Mouse (Mus musculus) left cerebral cortex, adult 2 months (tissue): ENCODE data around the gene Erbb3. TPM values are rescaled to one million over a fixed set of nuclear protein-coding genes. Genes with fewer than 3 reads are reported as not detected.
"Not testable (repeated sequence)": the region's sequence is repeated elsewhere in the genome, so short reads cannot be mapped to it uniquely, and the experiment has no call there.

Experiments
- DNase-seq, 2 experiments: peaks; one replicate each; pipeline ENCODE4 v3.0.0; 2021 to 2022; ENCODE audit warnings: low spot score in 2 of 2, mixed read lengths in 1 of 2; ENCODE audit errors: extremely low spot score in 1 of 2
- H3K27ac ChIP-seq: fragments of 200-600 bp; 2 replicates; pipeline ENCODE4 v1.8.1; 2022
- H3K4me3 ChIP-seq: fragments of 200-600 bp; 2 replicates; pipeline ENCODE4 v1.8.1; 2022
- CTCF ChIP-seq: fragments of 200-600 bp; IDR thresholded peaks from 2 replicates; pipeline ENCODE4 v1.8.1; 2022; ENCODE audit warnings: antibody characterized with exemption, mild to moderate bottlenecking, moderate library complexity
- intact Hi-C: fragments of 180-260 bp; cut with DNase I; formaldehyde crosslinking; loops from one replicate; pipeline ENCODE4 v1.15.1; 2025
- total RNA-seq, 2 experiments: library from RNA; stranded (reverse); gene quantifications; 2 replicates each; pipeline ENCODE4 v1.2.3; 2021

Gene Erbb3
- total RNA-seq, 2 experiments from 2014 or later: 5.0 to 5.4 TPM

DNA sequence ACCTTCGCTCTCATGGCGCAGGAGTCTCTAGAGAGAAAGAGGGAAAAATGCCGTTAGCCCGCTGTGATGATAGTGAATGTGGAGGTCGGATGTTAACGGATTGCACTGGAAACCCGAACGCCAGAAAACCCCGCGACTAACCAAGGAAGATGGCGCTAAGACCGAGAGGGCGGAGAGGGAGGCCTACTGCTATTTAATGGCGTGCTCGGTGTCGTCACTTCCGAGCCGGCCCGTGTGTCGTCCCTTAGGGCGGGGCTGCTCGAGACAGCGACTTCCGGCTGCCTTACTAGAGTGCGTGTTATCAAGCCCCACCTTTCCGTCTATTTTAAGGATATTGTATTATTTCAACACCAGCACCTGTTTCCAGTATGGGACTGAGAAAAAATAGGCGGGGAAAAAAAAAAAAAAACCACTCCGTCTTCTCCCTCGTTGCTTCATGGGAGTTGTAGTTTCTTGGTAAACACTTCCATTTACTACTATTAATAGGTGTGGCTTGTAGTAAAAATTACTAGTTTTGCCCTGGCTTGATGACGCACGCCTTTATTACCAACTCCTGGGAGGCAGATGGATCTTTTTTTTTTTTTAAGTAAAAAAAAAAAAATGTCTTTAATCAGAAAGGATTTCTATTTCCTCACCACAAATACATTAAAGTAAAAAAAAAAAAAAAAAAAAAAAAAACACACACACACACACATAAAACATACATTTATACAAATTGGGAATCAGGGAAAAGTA is 40.3 kb downstream of the Erbb3 start, which contains the start of gene Rpl41:
Rpl41 (minus strand) TSS at position 359 of the 735 bp plus-strand sequence.
- TF ChIP-seq CTCF: no peak
- intact Hi-C loops: loop anchor here (1.0 kb wide), 1 partner anchor 77 kb away; the partner anchor contains the start of gene Rps26
- Histone ChIP-seq H3K27ac (peak within 1 kb of the TSS; percentile 97), H3K4me3 (peak within 1 kb of the TSS; percentile 73)
- peak; percentile 89 to 91 for DNase-seq

DNA sequence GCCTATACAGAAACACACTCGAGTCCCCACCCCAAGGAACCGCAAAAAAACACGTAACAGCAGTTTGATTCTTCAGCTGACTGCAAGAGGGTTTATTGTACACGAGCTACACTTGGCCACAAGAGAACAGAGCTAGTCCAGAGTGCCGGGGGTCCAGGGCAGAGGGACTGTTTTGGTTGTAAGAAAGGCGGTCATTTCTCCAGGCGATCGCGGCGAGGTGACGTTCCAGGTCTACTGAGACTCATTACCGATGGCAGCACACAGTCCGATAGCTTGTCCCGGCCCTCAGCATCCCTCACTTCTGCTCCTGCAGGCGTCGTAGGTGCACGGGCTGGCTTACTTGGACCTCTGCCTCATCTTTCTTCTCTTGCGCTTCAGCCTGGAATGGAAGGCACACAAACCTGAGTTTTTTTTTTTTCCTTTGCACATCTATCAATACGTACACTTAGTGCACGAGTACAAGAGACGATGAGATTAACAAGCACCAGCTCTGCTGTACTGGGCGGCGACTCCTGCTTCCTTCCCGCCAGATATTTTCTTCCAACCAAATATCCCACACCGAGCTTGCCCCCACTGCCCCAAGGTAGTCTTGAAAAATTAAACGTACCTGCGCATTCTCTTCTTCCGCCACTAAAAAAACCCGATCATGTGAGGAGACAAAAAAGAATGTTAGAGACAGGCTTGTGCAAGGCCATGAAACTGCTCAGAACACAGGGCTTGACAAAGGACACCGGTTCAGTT is 41.2 kb downstream of the Erbb3 start:
- H3K4me3 ChIP-seq: peak overlapping the region; percentile 73
- DNase-seq: peak in 1 of 2 experiments; percentile 23
- intact Hi-C loops: not testable (repeated sequence)
- H3K27ac ChIP-seq: peak overlapping the region; percentile 97

DNA sequence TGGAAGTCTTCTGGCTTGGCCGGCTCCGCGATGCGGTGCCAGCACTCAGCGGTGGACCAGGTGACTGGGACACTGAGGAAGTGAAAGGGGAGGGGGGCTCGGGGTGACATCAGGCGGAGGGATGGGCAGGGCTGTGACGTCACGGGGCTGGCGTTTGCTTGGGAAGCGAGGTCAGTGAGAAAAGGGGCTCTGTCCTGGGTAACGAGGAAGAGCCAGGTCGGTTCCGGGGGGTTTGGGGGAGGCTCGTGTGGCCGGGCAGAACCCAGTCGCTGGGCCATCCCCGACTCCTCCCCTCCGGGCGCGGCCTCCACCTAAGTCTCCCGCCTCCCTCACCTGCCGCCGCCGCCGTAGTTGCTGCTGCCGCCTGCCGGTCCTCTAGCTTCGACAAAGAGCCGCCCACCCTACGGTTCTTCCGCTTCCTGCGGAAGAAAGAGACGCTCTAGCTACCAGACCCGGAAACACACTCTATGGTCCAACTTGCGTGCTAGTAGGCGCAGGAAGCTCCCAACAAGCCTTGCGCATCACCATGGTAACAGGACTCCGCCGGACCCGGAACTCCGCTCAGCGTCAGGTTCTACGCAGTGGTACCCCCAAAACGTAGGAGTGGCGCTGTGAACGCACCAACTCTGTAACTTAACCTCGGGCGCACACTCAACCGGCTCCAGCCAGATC is 42.0 kb downstream of the Erbb3 start, which contains the start of gene Zc3h10:
Zc3h10 (minus strand) TSS at position 414 of the 672 bp plus-strand sequence.
- intact Hi-C loops: loop anchor here (2.0 kb wide), 1 partner anchor 55 kb away; no protein-coding TSS in a partner anchor
- H3K4me3 ChIP-seq: peak within 1 kb of the TSS; percentile 73
- peak within 1 kb of the TSS; percentile 97 for H3K27ac ChIP-seq
- peak; percentile 93 to 95 for DNase-seq
- TF ChIP-seq CTCF: peak; percentile 50

DNA sequence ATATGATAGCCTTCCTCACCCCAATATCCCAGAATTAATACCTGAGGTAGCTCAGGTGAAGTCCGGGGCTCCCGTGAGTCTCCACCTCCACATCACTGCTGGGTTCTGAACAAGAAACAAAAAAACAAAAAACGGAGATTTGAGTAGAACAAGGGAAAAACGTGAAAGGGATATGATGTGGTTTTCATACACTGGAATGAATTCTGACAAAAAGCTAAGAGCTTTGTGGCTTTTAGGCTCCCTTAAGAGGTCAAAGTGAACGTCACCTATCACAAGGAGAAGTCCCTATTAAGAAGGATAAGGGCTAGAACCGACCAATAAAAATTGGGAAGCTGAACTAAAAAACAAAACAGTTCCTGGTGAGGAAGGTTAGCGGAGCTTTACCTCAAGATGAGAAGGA is 42.7 kb downstream of the Erbb3 start:
- no peak for TF ChIP-seq CTCF
- H3K27ac ChIP-seq: peak overlapping the region; percentile 97
- H3K4me3 ChIP-seq: peak overlapping the region; percentile 73
- intact Hi-C loops: loop anchor here (2.0 kb wide), 1 partner anchor 54 kb away; no protein-coding TSS in a partner anchor
- DNase-seq: no peak

DNA sequence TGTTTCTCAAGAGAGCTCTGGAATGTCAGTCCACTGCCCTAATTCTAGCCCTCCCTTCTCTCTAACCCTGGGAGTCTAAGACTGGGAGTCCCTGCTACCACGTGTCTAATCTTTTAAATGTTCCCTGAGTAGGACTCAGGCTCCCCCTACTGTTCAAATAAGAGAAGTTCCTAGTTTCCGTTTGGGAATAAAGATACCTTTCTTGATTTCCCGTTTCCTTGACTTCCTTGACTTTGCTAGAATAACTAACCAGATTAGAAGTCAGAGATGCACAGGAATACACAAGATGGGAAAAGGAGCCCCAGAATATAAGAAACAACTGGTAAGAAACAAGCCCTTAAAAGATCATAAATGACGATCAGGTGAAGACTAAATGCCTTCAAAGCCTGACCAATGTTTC is 43.1 kb downstream of the Erbb3 start:
- Histone ChIP-seq H3K27ac (peak overlapping the region; percentile 97), H3K4me3 (peak overlapping the region; percentile 73)
- intact Hi-C loops: loop anchor here (2.0 kb wide), 1 partner anchor 54 kb away; no protein-coding TSS in a partner anchor
- TF ChIP-seq CTCF: peak; percentile 81
- DNase-seq: no peak

DNA sequence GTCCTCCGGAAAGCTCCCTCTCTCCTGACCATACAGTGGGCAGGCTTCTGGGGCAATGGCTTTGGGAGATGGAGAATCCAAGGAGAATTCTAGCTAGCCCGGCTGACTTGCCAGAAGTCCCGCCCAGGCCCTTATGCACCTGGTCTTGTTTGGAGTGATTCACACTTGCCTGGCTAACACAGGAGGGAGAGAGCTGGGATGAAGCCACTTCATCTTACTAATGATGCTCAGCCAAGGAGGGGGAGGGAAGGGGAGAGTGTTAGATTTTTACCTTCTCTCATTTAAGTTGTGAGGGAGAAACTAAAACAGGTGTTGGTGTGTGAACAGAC is 43.9 kb downstream of the Erbb3 start:
- H3K27ac ChIP-seq: no peak overlapping the region
- intact Hi-C loops: no loop called here
- no peak for DNase-seq
- no peak overlapping the region for H3K4me3 ChIP-seq
- no peak for TF ChIP-seq CTCF

DNA sequence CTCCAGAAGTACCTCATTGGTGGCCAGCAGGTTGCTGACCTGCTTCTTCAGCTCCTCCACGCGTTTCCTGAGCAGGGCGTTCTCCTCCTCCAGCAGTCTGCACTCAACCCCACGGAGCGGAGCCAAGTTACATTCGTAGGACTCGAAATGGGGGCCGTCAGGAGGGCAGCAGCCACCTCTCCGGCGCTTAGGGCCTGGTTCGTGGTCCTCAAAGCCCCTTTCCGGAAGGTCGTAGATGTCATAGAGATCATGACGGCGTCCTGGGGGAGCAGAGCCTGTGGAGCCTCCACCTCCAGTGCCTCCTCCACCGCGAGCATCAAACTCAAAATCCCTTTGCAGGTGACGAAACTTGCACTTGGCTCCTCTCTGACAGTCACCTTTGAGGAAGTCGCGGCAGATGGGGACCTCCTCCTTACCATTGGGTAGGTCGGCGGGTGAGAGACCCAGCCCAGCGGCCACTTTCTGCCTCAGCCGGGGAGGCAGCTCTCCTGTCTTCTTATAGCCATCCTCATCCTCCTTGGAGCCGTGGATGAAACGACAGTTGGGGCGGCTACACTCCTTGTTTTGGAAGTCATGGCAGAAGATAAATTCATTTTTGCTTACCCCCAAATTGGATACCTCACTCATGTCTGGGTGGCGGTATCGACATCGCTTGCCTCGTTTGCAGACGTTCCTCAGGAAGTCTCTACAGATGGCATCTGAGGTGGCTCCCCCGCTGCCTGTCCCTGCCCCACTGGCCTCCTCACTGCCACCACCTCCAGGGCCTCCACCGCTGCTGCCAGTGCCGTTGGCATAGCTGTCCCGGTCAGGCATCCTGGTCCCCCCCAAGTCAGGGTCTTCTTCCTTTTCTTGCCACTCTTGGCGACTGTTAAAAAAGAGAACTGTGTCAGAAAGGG is 44.5 kb downstream of the Erbb3 start:
- Histone ChIP-seq H3K27ac (no peak overlapping the region), H3K4me3 (no peak overlapping the region)
- DNase-seq: no peak
- TF ChIP-seq CTCF: no peak
- intact Hi-C loops: no loop called here

DNA sequence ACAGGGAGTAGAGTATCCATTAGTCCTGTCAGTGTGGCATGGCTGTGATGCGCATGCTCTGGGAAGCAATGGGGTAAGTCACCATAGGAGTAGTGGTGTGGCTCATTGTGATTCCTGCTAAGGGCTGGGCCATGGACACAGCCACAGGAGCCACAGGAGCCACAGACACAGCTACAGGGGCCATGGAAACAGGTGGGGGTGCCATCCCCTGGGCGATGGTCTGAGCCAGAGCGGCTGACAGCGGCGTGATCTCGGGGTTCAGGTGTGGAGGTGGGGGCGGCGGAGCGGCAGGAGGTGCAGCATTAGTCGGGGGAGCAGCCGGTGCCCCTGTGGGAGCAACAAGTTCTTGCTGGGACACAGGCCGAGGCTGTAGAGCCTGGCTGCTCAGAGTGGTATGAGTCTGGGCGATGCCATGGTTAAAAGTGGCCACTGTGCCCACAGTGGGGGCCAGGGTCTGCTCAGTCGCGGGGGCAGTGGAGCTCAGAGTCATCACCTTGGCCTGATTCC is 45.2 kb downstream of the Erbb3 start:
- TF ChIP-seq CTCF: no peak
- DNase-seq: no peak
- intact Hi-C loops: no loop called here
- H3K4me3 ChIP-seq: no peak overlapping the region
- no peak overlapping the region for H3K27ac ChIP-seq

DNA sequence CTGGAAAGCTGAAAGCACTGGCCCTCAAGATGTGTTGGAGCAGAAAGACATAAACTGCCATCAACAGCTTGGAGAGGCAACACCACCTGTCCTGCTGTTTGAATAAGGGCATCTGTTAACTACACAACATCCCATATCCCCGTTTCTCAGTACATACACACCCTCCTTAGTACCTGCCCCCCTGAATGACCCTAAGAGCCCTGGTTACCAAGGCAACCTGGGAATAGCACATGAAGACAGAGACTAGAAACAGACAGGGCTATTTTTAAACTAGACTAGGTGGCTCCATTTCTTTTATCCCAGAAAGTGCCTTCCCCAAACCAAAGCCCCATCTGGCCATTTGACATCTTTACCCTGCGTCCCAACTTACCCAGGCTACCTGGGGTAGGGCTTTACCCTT is 46.4 kb downstream of the Erbb3 start:
- DNase-seq: no peak
- intact Hi-C loops: no loop called here
- H3K4me3 ChIP-seq: no peak overlapping the region
- no peak overlapping the region for H3K27ac ChIP-seq
- TF ChIP-seq CTCF: no peak

DNA sequence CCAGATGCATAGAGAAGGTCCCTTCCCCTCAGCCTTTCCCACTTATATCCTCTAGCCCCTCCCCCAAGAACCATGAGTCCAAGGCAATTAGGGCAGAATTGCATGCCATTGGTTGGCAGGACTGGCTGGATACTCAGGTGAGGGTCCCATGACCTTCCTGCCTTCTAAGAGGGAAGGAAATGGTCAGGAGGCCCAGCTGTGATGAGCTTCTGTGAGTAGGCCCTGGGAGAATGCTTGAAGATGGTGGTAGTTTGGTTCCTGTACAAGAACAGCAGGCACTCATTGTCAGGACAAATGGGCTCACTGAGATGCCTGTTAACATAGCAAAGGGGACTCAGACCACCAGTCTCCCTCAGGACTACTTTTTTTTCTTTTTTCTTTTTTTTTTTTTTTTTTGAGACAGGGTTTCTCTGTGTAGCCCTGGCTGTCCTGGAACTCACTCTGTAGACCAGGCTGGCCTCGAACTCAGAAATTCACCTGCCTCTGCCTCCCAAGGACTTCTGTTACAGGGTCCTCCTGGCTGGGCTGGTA is 51.0 kb downstream of the Erbb3 start:
- Histone ChIP-seq H3K27ac (no peak overlapping the region), H3K4me3 (no peak overlapping the region)
- no peak for DNase-seq
- TF ChIP-seq CTCF: no peak
- intact Hi-C loops: no loop called here
